Mouse (Mus musculus): Measurements from ENCODE around the gene Slc30a3. TPM values are rescaled to one million over a fixed set of nuclear protein-coding genes. Genes with fewer than 3 reads are reported as not detected.

The Slc30a3 gene
- 0.25 and 0.36 TPM in 2 replicates for polyA plus RNA-seq (2015; fragmentation: Nextera tagmentation; extraction: Ambion mirVana)

- no peaks in the 10 kb centered on the region for H3K4me1 ChIP-seq (replicated peaks)
- H3K9me3 ChIP-seq (replicated peaks), result no peaks in the 10 kb centered on the region
- H3K27me3 ChIP-seq, result 0 out of 2 replicates have a peak, but pooled peaks cover 4% of the 10 kb centered on the region
- H3K27ac ChIP-seq, result no peak within 1 kb of the TSS
- H3K4me3 ChIP-seq, result no peak within 1 kb of the TSS
- H3K9ac ChIP-seq, result no peak within 1 kb of the TSS
- H3K36me3 ChIP-seq, result no peaks in the 10 kb centered on the region
- WGBS, result 92% methylated on average over 18 of the region's 18 CpGs
- no peak for ATAC-seq (replicated peaks; ENCODE audit: insufficient number of reproducible peaks, insufficient read depth, low FRiP score, low read depth)
- no peak within 1 kb of the TSS for H3K4me2 ChIP-seq
These were observed at the start of gene Slc30a3 for GRCm38 (mm10) chr5:31108000-31108490. Gene Slc30a3 (minus strand): TSS chr5:31108237.

- Histone ChIP-seq H3K36me3 (peaks cover 37% of the 10 kb centered on the region), H3K27me3 (no peaks in the 10 kb centered on the region), H3K27ac (peak within 1 kb of the TSS; percentile 78), H3K4me2 (peak within 1 kb of the TSS; percentile 79), H3K4me3 (peak within 1 kb of the TSS; percentile 77), H3K9me3 (replicated peaks) (no peaks in the 10 kb centered on the region), H3K4me1 (replicated peaks) (peaks cover 26% of the 10 kb centered on the region), H3K9ac (peak within 1 kb of the TSS; percentile 68)
- WGBS, result under 1% methylated on average over 19 of the region's 19 CpGs
- ATAC-seq (replicated peaks; ENCODE audit: insufficient number of reproducible peaks, insufficient read depth, low FRiP score, low read depth), result peak; percentile 93
These were observed 46.1 kb upstream of the Slc30a3 start, which contains the start of gene Mpv17 for GRCm38 (mm10) chr5:31154152-31154553. Gene Mpv17 (minus strand): TSS chr5:31154251.

- peaks cover 26% of the 10 kb centered on the region for H3K4me1 ChIP-seq (replicated peaks)
- peak overlapping the region; percentile 68 for H3K9ac ChIP-seq
- peaks cover 32% of the 10 kb centered on the region for H3K36me3 ChIP-seq
- 29% methylated on average over 6 of the region's 6 CpGs for WGBS
- no peaks in the 10 kb centered on the region for H3K9me3 ChIP-seq (replicated peaks)
- H3K27ac ChIP-seq, result peak overlapping the region; percentile 78
- ATAC-seq (replicated peaks; ENCODE audit: insufficient number of reproducible peaks, insufficient read depth, low FRiP score, low read depth), result 0 out of 2 replicates have a peak, but pooled peaks have one; percentile 12
- no peaks in the 10 kb centered on the region for H3K27me3 ChIP-seq
- peak overlapping the region; percentile 79 for H3K4me2 ChIP-seq
- peak overlapping the region; percentile 77 for H3K4me3 ChIP-seq
These were observed 45.6 kb upstream of the Slc30a3 start for GRCm38 (mm10) chr5:31153516-31154151.

GRCm38 (mm10) chr5:31151746-31152145 lies 43.7 kb upstream of the Slc30a3 start:
- Histone ChIP-seq H3K4me3 (no peak overlapping the region), H3K27ac (no peak overlapping the region), H3K27me3 (no peaks in the 10 kb centered on the region), H3K36me3 (peaks cover 13% of the 10 kb centered on the region), H3K9me3 (replicated peaks) (no peaks in the 10 kb centered on the region), H3K4me2 (no peak overlapping the region), H3K9ac (no peak overlapping the region), H3K4me1 (replicated peaks) (peaks cover 26% of the 10 kb centered on the region)
- ATAC-seq (replicated peaks; ENCODE audit: insufficient number of reproducible peaks, insufficient read depth, low FRiP score, low read depth), result no peak
- WGBS, result 62% methylated on average over 3 of the region's 3 CpGs

- ATAC-seq (replicated peaks; ENCODE audit: insufficient number of reproducible peaks, insufficient read depth, low FRiP score, low read depth), result no peak
- H3K9ac ChIP-seq, result no peak overlapping the region
- peaks cover 7% of the 10 kb centered on the region for H3K36me3 ChIP-seq
- no peak overlapping the region for H3K27ac ChIP-seq
- H3K4me2 ChIP-seq, result no peak overlapping the region
- no peak overlapping the region for H3K4me3 ChIP-seq
- no peaks in the 10 kb centered on the region for H3K9me3 ChIP-seq (replicated peaks)
- H3K4me1 ChIP-seq (replicated peaks), result peaks cover 25% of the 10 kb centered on the region
- 77% methylated on average over 4 of the region's 4 CpGs for WGBS
- no peaks in the 10 kb centered on the region for H3K27me3 ChIP-seq
These were observed 41.7 kb upstream of the Slc30a3 start for GRCm38 (mm10) chr5:31149781-31150180.

- no peak; the same call in 1 of the 2 replicates for ATAC-seq (replicated peaks; ENCODE audit: insufficient number of reproducible peaks, insufficient read depth, low FRiP score, low read depth)
- Histone ChIP-seq H3K4me3 (peak overlapping the region; percentile 31), H3K9me3 (replicated peaks) (no peaks in the 10 kb centered on the region), H3K4me1 (replicated peaks) (peaks cover 25% of the 10 kb centered on the region), H3K4me2 (peak overlapping the region; percentile 57), H3K36me3 (peaks cover 11% of the 10 kb centered on the region), H3K27ac (no peak overlapping the region), H3K9ac (no peak overlapping the region), H3K27me3 (peaks cover 60% of the 10 kb centered on the region)
- WGBS, result 7% methylated on average over 9 of the region's 9 CpGs
These were observed 31.0 kb upstream of the Slc30a3 start for GRCm38 (mm10) chr5:31138968-31139425.

GRCm38 (mm10) chr5:31138241-31138967 lies 30.4 kb upstream of the Slc30a3 start, which contains the start of gene Ucn:
Gene Ucn (minus strand): TSS chr5:31138829.
- Histone ChIP-seq H3K27me3 (peaks cover 64% of the 10 kb centered on the region), H3K36me3 (peaks cover 9% of the 10 kb centered on the region), H3K27ac (no peak within 1 kb of the TSS), H3K9ac (no peak within 1 kb of the TSS), H3K4me2 (peak within 1 kb of the TSS; percentile 57), H3K4me1 (replicated peaks) (peaks cover 25% of the 10 kb centered on the region), H3K4me3 (peak within 1 kb of the TSS; percentile 31), H3K9me3 (replicated peaks) (no peaks in the 10 kb centered on the region)
- ATAC-seq (replicated peaks; ENCODE audit: insufficient number of reproducible peaks, insufficient read depth, low FRiP score, low read depth), result no peak; the same call in 1 of the 2 replicates
- 2% methylated on average over 52 of the region's 52 CpGs for WGBS

- Histone ChIP-seq H3K4me2 (peak overlapping the region; percentile 57), H3K4me3 (peak overlapping the region; percentile 31), H3K27me3 (peaks cover 64% of the 10 kb centered on the region), H3K9me3 (replicated peaks) (no peaks in the 10 kb centered on the region), H3K9ac (no peak overlapping the region), H3K27ac (no peak overlapping the region), H3K36me3 (peaks cover 5% of the 10 kb centered on the region), H3K4me1 (replicated peaks) (peaks cover 25% of the 10 kb centered on the region)
- WGBS, result 2% methylated on average over 13 of the region's 13 CpGs
- ATAC-seq (replicated peaks; ENCODE audit: insufficient number of reproducible peaks, insufficient read depth, low FRiP score, low read depth), result no peak
These were observed 29.6 kb upstream of the Slc30a3 start for GRCm38 (mm10) chr5:31137658-31138057.

GRCm38 (mm10) chr5:31136730-31137424 lies 28.8 kb upstream of the Slc30a3 start:
- H3K9ac ChIP-seq, result no peak overlapping the region
- no peak for ATAC-seq (replicated peaks; ENCODE audit: insufficient number of reproducible peaks, insufficient read depth, low FRiP score, low read depth)
- peak overlapping the region; percentile 57 for H3K4me2 ChIP-seq
- H3K27me3 ChIP-seq, result peaks cover 64% of the 10 kb centered on the region
- peaks cover 25% of the 10 kb centered on the region for H3K4me1 ChIP-seq (replicated peaks)
- H3K4me3 ChIP-seq, result peak overlapping the region; percentile 31
- 2% methylated on average over 33 of the region's 33 CpGs for WGBS
- H3K27ac ChIP-seq, result no peak overlapping the region
- H3K9me3 ChIP-seq (replicated peaks), result no peaks in the 10 kb centered on the region
- peaks cover 4% of the 10 kb centered on the region for H3K36me3 ChIP-seq

GRCm38 (mm10) chr5:31126050-31126449 lies 18.0 kb upstream of the Slc30a3 start:
- 37% methylated on average over 5 of the region's 5 CpGs for WGBS
- H3K27me3 ChIP-seq, result peaks cover 2% of the 10 kb centered on the region; the same call in 1 of the 2 replicates
- ATAC-seq (replicated peaks; ENCODE audit: insufficient number of reproducible peaks, insufficient read depth, low FRiP score, low read depth), result no peak

GRCm38 (mm10) chr5:31123481-31123880 lies 15.4 kb upstream of the Slc30a3 start:
- WGBS, result 41% methylated on average over 2 of the region's 2 CpGs
- H3K4me3 ChIP-seq, result no peak overlapping the region
- H3K27ac ChIP-seq, result no peak overlapping the region
- H3K4me1 ChIP-seq (replicated peaks), result no peaks in the 10 kb centered on the region
- H3K9me3 ChIP-seq (replicated peaks), result no peaks in the 10 kb centered on the region
- ATAC-seq (replicated peaks; ENCODE audit: insufficient number of reproducible peaks, insufficient read depth, low FRiP score, low read depth), result no peak
- no peaks in the 10 kb centered on the region for H3K27me3 ChIP-seq
- no peak overlapping the region for H3K4me2 ChIP-seq
- H3K36me3 ChIP-seq, result no peaks in the 10 kb centered on the region
- no peak overlapping the region for H3K9ac ChIP-seq

More at GRCm38 (mm10) chr5:31126050-31126449, 18.0 kb upstream of the Slc30a3 start:
- Histone ChIP-seq H3K9me3 (replicated peaks) (no peaks in the 10 kb centered on the region), H3K27ac (no peak overlapping the region), H3K9ac (no peak overlapping the region), H3K36me3 (no peaks in the 10 kb centered on the region), H3K4me1 (replicated peaks) (no peaks in the 10 kb centered on the region), H3K4me2 (no peak overlapping the region), H3K4me3 (no peak overlapping the region)
